Comparison of ENCODE assay signal across 12 mouse cellular contexts in the genomic region with DNA sequence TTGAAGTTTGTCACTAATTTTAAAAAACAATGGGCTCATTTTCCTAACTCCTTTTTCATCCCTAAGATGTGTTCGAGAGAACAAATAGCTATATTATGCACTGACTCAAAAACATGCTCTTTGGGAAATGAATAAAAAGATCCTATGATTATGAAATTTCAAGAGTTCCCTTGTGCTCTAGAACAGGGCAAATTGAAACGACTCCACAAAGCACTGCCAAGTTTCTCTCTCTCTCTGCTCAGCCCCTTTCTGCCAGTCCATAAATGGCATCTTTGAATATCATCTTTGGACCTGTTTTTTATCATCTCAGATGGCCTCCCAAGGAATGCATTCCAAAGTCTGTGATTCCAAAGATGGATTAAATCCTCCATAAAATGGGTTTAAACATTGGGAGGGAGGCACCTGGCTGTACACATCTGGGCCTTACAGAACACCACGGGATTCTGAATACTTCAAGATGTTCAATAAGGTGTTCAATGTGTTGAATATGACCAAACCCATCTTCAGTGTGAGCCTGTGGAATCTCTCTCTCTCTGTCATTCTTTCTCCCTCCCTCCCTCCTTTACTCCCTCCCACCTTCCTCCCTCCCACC.
DNase-seq lines count a peak whose midpoint lies in the region; ATAC-seq and TF ChIP-seq lines count a peak whose summit lies in the region.
"Had no signal": no experiment of that assay in that cellular context is flagged by ENCODE, and none has a peak within 500 bp of the region (broad histone marks: within the 10 kb centered on the region; RNA-seq: fewer than 3 reads in every experiment).

No protein-coding gene starts in this region.

- 57% methylated on average over 3 of the region's 3 CpGs for WGBS in embryonic facial prominence, embryonic 13.5 days
- WGBS in embryonic facial prominence, embryonic 10.5 days, result 75% methylated on average over 3 of the region's 3 CpGs
- 37% methylated on average over 3 of the region's 3 CpGs for WGBS in hindbrain, embryonic 16.5 days
- 32% methylated on average over 3 of the region's 3 CpGs for WGBS in neural tube, embryonic 15.5 days
- 57% methylated on average over 3 of the region's 3 CpGs for WGBS in kidney, adult 2 months

- 0 out of 2 replicates have a peak overlapping the region, but pooled peaks have one; percentile 38 for H3K4me2 ChIP-seq in embryonic facial prominence, embryonic 13.5 days
- peak overlapping the region; percentile 20; the same call in 1 of the 2 replicates for H3K4me2 ChIP-seq in hindbrain, embryonic 16.5 days (ENCODE audit: low read length)
- peak overlapping the region; percentile 51 for H3K4me2 ChIP-seq in neural tube, embryonic 15.5 days

- H3K9me3 ChIP-seq in embryonic facial prominence, embryonic 13.5 days, result no peaks in the 10 kb centered on the region
- H3K9me3 ChIP-seq in embryonic facial prominence, embryonic 10.5 days, result no peaks in the 10 kb centered on the region
- no peaks in the 10 kb centered on the region for H3K9me3 ChIP-seq in hindbrain, embryonic 16.5 days (ENCODE audit: control insufficient read depth, low read length)
- H3K9me3 ChIP-seq in neural tube, embryonic 15.5 days (replicated peaks), result no peaks in the 10 kb centered on the region

- H3K36me3 ChIP-seq in embryonic facial prominence, embryonic 13.5 days, result no peaks in the 10 kb centered on the region
- H3K36me3 ChIP-seq in embryonic facial prominence, embryonic 10.5 days (replicated peaks), result no peaks in the 10 kb centered on the region
- no peaks in the 10 kb centered on the region for H3K36me3 ChIP-seq in hindbrain, embryonic 16.5 days (ENCODE audit: control insufficient read depth, insufficient read depth, low read length)
- no peaks in the 10 kb centered on the region for H3K36me3 ChIP-seq in neural tube, embryonic 15.5 days
- no peaks in the 10 kb centered on the region for H3K36me3 ChIP-seq in kidney, adult 2 months (ENCODE audit: control insufficient read depth, insufficient read depth, low read length)

- intact Hi-C loops in left cerebral cortex, postnatal 14 days (cut with DNase I), result no loop called here

- no peak overlapping the region for H3K9ac ChIP-seq in embryonic facial prominence, embryonic 13.5 days
- H3K9ac ChIP-seq in hindbrain, embryonic 16.5 days (ENCODE audit: low read depth, low read length), result no peak overlapping the region
- no peak overlapping the region for H3K9ac ChIP-seq in neural tube, embryonic 15.5 days (replicated peaks)
- H3K9ac ChIP-seq: liver, embryonic 14.5 days had no signal

- no peak overlapping the region for H3K4me3 ChIP-seq in embryonic facial prominence, embryonic 13.5 days
- no peak overlapping the region for H3K4me3 ChIP-seq in embryonic facial prominence, embryonic 10.5 days
- peak overlapping the region; percentile 27 for H3K4me3 ChIP-seq in layer of hippocampus, adult 2 months
- H3K4me3 ChIP-seq in hindbrain, embryonic 16.5 days (ENCODE audit: low read length), result no peak overlapping the region
- H3K4me3 ChIP-seq in neural tube, embryonic 15.5 days (replicated peaks), result no peak overlapping the region
- no peak overlapping the region for H3K4me3 ChIP-seq in kidney, adult 2 months (ENCODE audit: insufficient read depth, low read depth, low read length)
- H3K4me3 ChIP-seq: erythroblast, embryonic 14.5 days had no signal

- no peak for TF ChIP-seq POLR2A in kidney, adult 2 months (IDR thresholded peaks at IDR 0.05; ENCODE audit: low read depth, low read length)

- H3K27me3 ChIP-seq in embryonic facial prominence, embryonic 13.5 days, result no peaks in the 10 kb centered on the region
- H3K27me3 ChIP-seq in embryonic facial prominence, embryonic 10.5 days (replicated peaks; ENCODE audit: low read depth, poor library complexity, severe bottlenecking), result peaks cover 5% of the 10 kb centered on the region; the same call in 1 of the 2 replicates
- no peaks in the 10 kb centered on the region for H3K27me3 ChIP-seq in hindbrain, embryonic 16.5 days (replicated peaks; ENCODE audit: control insufficient read depth, insufficient read depth, low read length)
- no peaks in the 10 kb centered on the region for H3K27me3 ChIP-seq in neural tube, embryonic 15.5 days (replicated peaks)
- H3K27me3 ChIP-seq in kidney, adult 2 months (replicated peaks; ENCODE audit: control insufficient read depth, insufficient read depth, low read length), result no peaks in the 10 kb centered on the region

- no peak for TF ChIP-seq CTCF in layer of hippocampus, adult 2 months (conservative IDR thresholded peaks at IDR 0.05)
- no peak for TF ChIP-seq CTCF in kidney, adult 2 months (conservative IDR thresholded peaks at IDR 0.05; ENCODE audit: insufficient read depth, insufficient read length, low read depth, low read length)

- no peak for DNase-seq in embryonic facial prominence, embryonic 10.5 days (ENCODE audit: low spot score)
- DNase-seq in layer of hippocampus, adult 2 months (ENCODE audit: low spot score in 2 of 2), result no peak
- DNase-seq in layer of hippocampus, postnatal 25 days (ENCODE audit: extremely low spot score in 1 of 2, low spot score in 1 of 2), result no peak
- DNase-seq in left cerebral cortex, postnatal 14 days (ENCODE audit: low spot score in 2 of 2), result no peak
- DNase-seq in kidney, adult 2 months, result no peak
- DNase-seq: adrenal gland, postnatal 25 days; gastrocnemius, postnatal 10 days had no signal

- H3K27ac ChIP-seq in embryonic facial prominence, embryonic 13.5 days, result no peak overlapping the region
- H3K27ac ChIP-seq in embryonic facial prominence, embryonic 10.5 days (replicated peaks), result no peak overlapping the region
- H3K27ac ChIP-seq in layer of hippocampus, adult 2 months, result peak overlapping the region; percentile 43; the same call in 1 of the 2 replicates
- no peak overlapping the region for H3K27ac ChIP-seq in hindbrain, embryonic 16.5 days (ENCODE audit: low read depth, low read length)
- H3K27ac ChIP-seq in neural tube, embryonic 15.5 days (replicated peaks), result no peak overlapping the region
- no peak overlapping the region for H3K27ac ChIP-seq in kidney, adult 2 months (ENCODE audit: insufficient read depth, low read depth, low read length)
- H3K27ac ChIP-seq: liver, embryonic 14.5 days had no signal

- no peak for ATAC-seq in embryonic facial prominence, embryonic 13.5 days (ENCODE audit: insufficient number of reproducible peaks, insufficient read depth, low FRiP score, low TSS enrichment, low read depth)
- ATAC-seq in hindbrain, embryonic 16.5 days, result peak; percentile 41; the same call in 1 of the 2 replicates
- ATAC-seq in neural tube, embryonic 15.5 days (ENCODE audit: low FRiP score), result no peak

- 0 out of 2 replicates have a peak, but pooled peaks cover 4% of the 10 kb centered on the region for H3K4me1 ChIP-seq in embryonic facial prominence, embryonic 13.5 days
- peaks cover 16% of the 10 kb centered on the region; the same call in 1 of the 2 replicates for H3K4me1 ChIP-seq in embryonic facial prominence, embryonic 10.5 days
- no peaks in the 10 kb centered on the region for H3K4me1 ChIP-seq in hindbrain, embryonic 16.5 days (ENCODE audit: control insufficient read depth, insufficient read depth, low read depth, low read length)
- peaks cover 9% of the 10 kb centered on the region for H3K4me1 ChIP-seq in neural tube, embryonic 15.5 days
- no peaks in the 10 kb centered on the region for H3K4me1 ChIP-seq in kidney, adult 2 months (ENCODE audit: control insufficient read depth, insufficient read depth, low read length)
